Mouse (Mus musculus): ENCODE data around the gene Ccdc182.

The Ccdc182 gene

GRCm38 (mm10) chr11:88281428-88282119 lies 12.3 kb upstream of the Ccdc182 start:
- no peak for DNase-seq

- DNase-seq, result no peak
These were observed 11.3 kb upstream of the Ccdc182 start for GRCm38 (mm10) chr11:88282516-88282915.

- DNase-seq, result no peak
These were observed 7.8 kb upstream of the Ccdc182 start for GRCm38 (mm10) chr11:88286019-88286418.

- DNase-seq, result no peak
These were observed 5.5 kb upstream of the Ccdc182 start for GRCm38 (mm10) chr11:88288400-88288799.

GRCm38 (mm10) chr11:88288805-88289340 lies 5.0 kb upstream of the Ccdc182 start:
- no peak for DNase-seq

- no peak for DNase-seq
These were observed 2.6 kb upstream of the Ccdc182 start for GRCm38 (mm10) chr11:88291245-88291644.

GRCm38 (mm10) chr11:88291688-88292087 lies 2.2 kb upstream of the Ccdc182 start:
- peak; percentile 53 for DNase-seq

- no peak for DNase-seq
These were observed 494 bp downstream of the Ccdc182 start for GRCm38 (mm10) chr11:88294394-88294710.

- DNase-seq, result peak; percentile 60
These were observed 1.4 kb downstream of the Ccdc182 start for GRCm38 (mm10) chr11:88295298-88295697.

GRCm38 (mm10) chr11:88297526-88297925 lies 3.7 kb downstream of the Ccdc182 start:
- DNase-seq, result peak; percentile 70

- DNase-seq, result no peak
These were observed 5.5 kb downstream of the Ccdc182 start for GRCm38 (mm10) chr11:88299345-88299744.

GRCm38 (mm10) chr11:88301619-88302018 lies 7.8 kb downstream of the Ccdc182 start:
- DNase-seq, result peak; percentile 54

GRCm38 (mm10) chr11:88305759-88306158 lies 11.9 kb downstream of the Ccdc182 start:
- DNase-seq, result no peak

GRCm38 (mm10) chr11:88307616-88308543 lies 14.0 kb downstream of the Ccdc182 start:
- DNase-seq, result no peak

GRCm38 (mm10) chr11:88309059-88309700 lies 15.3 kb downstream of the Ccdc182 start:
- no peak for DNase-seq

GRCm38 (mm10) chr11:88310773-88311172 lies 16.9 kb downstream of the Ccdc182 start:
- DNase-seq, result no peak

GRCm38 (mm10) chr11:88311606-88312005 lies 17.7 kb downstream of the Ccdc182 start:
- DNase-seq, result no peak

GRCm38 (mm10) chr11:88313512-88313911 lies 19.7 kb downstream of the Ccdc182 start:
- peak; percentile 61 for DNase-seq

GRCm38 (mm10) chr11:88314471-88314870 lies 20.6 kb downstream of the Ccdc182 start:
- no peak for DNase-seq

- DNase-seq, result no peak
These were observed 21.5 kb downstream of the Ccdc182 start for GRCm38 (mm10) chr11:88315393-88315792.

GRCm38 (mm10) chr11:88318850-88319249 lies 25.0 kb downstream of the Ccdc182 start:
- no peak for DNase-seq

GRCm38 (mm10) chr11:88327016-88327415 lies 33.2 kb downstream of the Ccdc182 start:
- DNase-seq, result no peak
